Comparison of ENCODE assay signal across 30 mouse cellular contexts in the genomic region with DNA sequence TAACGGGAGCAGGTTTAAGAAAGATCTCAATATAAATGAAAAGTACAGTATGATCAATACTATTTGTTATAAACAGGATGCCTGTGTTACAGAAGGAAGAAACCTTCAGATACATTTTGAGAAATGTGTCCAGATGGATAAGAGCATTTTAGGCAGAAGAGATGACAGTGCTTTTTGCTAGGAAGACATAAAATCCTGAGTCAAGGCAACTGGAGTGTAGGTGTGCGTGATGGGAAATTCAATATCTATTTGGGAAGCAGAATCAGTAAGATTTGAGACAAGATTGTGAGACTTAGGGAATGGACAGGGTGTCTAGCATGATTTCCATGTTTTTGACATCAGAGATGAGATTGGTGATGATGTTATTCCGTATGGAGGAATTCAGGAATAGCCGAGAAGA.
"Had no signal": no experiment of that assay in that cellular context is flagged by ENCODE, and none has a peak within 500 bp of the region (broad histone marks: within the 10 kb centered on the region; RNA-seq: fewer than 3 reads in every experiment).

No protein-coding gene starts in this region.

- H3K4me1 ChIP-seq: limb, embryonic 10.5 days; limb, embryonic 12.5 days; limb, embryonic 13.5 days; limb, embryonic 15.5 days; liver, embryonic 12.5 days; liver, embryonic 13.5 days; liver, embryonic 15.5 days; lung, embryonic 15.5 days; megakaryocyte, embryonic 14.5 days; midbrain, embryonic 10.5 days; midbrain, embryonic 12.5 days; midbrain, embryonic 13.5 days; midbrain, embryonic 15.5 days had no signal

- DNase-seq: left cerebral cortex, postnatal 4 days; liver; liver, embryonic 13.5 days; liver, postnatal 0 days; lung, adult 18-20 months; lung, adult 2 months; lung, embryonic 14.5 days; lung, postnatal 10 days; lung, postnatal 14 days; lung, postnatal 36 days; lung, postnatal 4 days; midbrain, embryonic 14.5 days had no signal

- H3K27me3 ChIP-seq: limb, embryonic 12.5 days; limb, embryonic 13.5 days; limb, embryonic 15.5 days; liver, embryonic 13.5 days; liver, embryonic 15.5 days; lung, embryonic 15.5 days; megakaryocyte, embryonic 14.5 days; midbrain, embryonic 12.5 days; midbrain, embryonic 13.5 days; midbrain, embryonic 15.5 days had no signal

- H3K27ac ChIP-seq: limb, embryonic 10.5 days; limb, embryonic 12.5 days; limb, embryonic 13.5 days; limb, embryonic 15.5 days; liver, embryonic 12.5 days; liver, embryonic 13.5 days; liver, embryonic 14.5 days; liver, embryonic 15.5 days; lung, embryonic 15.5 days; macrophage; midbrain, embryonic 10.5 days; midbrain, embryonic 12.5 days; midbrain, embryonic 13.5 days; midbrain, embryonic 15.5 days had no signal

- H3K4me2 ChIP-seq: limb, embryonic 12.5 days; limb, embryonic 13.5 days; limb, embryonic 15.5 days; liver, embryonic 12.5 days; liver, embryonic 13.5 days; liver, embryonic 15.5 days; lung, embryonic 14.5 days; lung, embryonic 15.5 days; midbrain, embryonic 11.5 days; midbrain, embryonic 12.5 days; midbrain, embryonic 13.5 days; midbrain, embryonic 15.5 days had no signal

- H3K9me3 ChIP-seq: limb, embryonic 10.5 days; limb, embryonic 12.5 days; limb, embryonic 15.5 days; liver, embryonic 12.5 days; liver, embryonic 13.5 days; liver, embryonic 15.5 days; lung, embryonic 15.5 days; midbrain, embryonic 10.5 days; midbrain, embryonic 12.5 days; midbrain, embryonic 13.5 days; midbrain, embryonic 15.5 days had no signal

- H3K9ac ChIP-seq: limb, embryonic 12.5 days; limb, embryonic 13.5 days; limb, embryonic 15.5 days; liver, embryonic 12.5 days; liver, embryonic 13.5 days; liver, embryonic 14.5 days; liver, embryonic 15.5 days; liver, postnatal 0 days; lung, embryonic 14.5 days; lung, embryonic 15.5 days; midbrain, embryonic 12.5 days; midbrain, embryonic 13.5 days; midbrain, embryonic 15.5 days had no signal

- ATAC-seq: liver, embryonic 12.5 days; liver, postnatal 0 days; lung, postnatal 0 days; midbrain, embryonic 13.5 days; midbrain, embryonic 15.5 days; midbrain, embryonic 16.5 days had no signal

- H3K4me3 ChIP-seq: limb, embryonic 10.5 days; limb, embryonic 12.5 days; limb, embryonic 13.5 days; limb, embryonic 15.5 days; liver, embryonic 12.5 days; liver, embryonic 13.5 days; liver, embryonic 15.5 days; lung, embryonic 15.5 days; megakaryocyte, embryonic 14.5 days; midbrain, embryonic 10.5 days; midbrain, embryonic 12.5 days; midbrain, embryonic 13.5 days; midbrain, embryonic 15.5 days; myocyte had no signal

- H3K36me3 ChIP-seq: limb, embryonic 10.5 days; limb, embryonic 12.5 days; limb, embryonic 13.5 days; limb, embryonic 15.5 days; liver, embryonic 12.5 days; liver, embryonic 13.5 days; liver, embryonic 15.5 days; lung, embryonic 15.5 days; midbrain, embryonic 10.5 days; midbrain, embryonic 12.5 days; midbrain, embryonic 13.5 days; midbrain, embryonic 15.5 days had no signal
